Mouse (Mus musculus) forebrain, embryonic 12.5 days (tissue): ENCODE measurements at regions not wholly inside any gene's neighbourhood (a gene's known extent, or its start where the extent isn't known, plus 50 kb on each side); places are given as distances from the start of the nearest gene placed in this dataset.

Source experiments
- ATAC-seq: fragments of 200-750 bp; cut with Nextera tagmentation; 2 replicates; pipeline ENCODE4 v1.8.0; 2017; ENCODE audit warnings: moderate TSS enrichment; ENCODE audit not compliant: low FRiP score
- H3K27ac ChIP-seq: fragments of 300-500 bp; sonication (generic); 2 replicates; pipeline ENCODE4 v1.5.1; 2016; ENCODE audit warnings: mild to moderate bottlenecking
- H3K27me3 ChIP-seq: fragments of 300-500 bp; sonication (generic); 2 replicates; pipeline ENCODE4 v1.6.1; 2016; ENCODE audit warnings: mild to moderate bottlenecking
- H3K36me3 ChIP-seq: fragments of 300-500 bp; sonication (generic); replicated peaks from 2 replicates; pipeline ENCODE4 v1.6.1; 2016; ENCODE audit warnings: mild to moderate bottlenecking
- H3K4me1 ChIP-seq: fragments of 300-500 bp; sonication (generic); 2 replicates; pipeline ENCODE4 v1.6.1; 2016
- H3K4me2 ChIP-seq: fragments of 300-500 bp; sonication (generic); 2 replicates; pipeline ENCODE4 v1.6.1; 2016; ENCODE audit warnings: mild to moderate bottlenecking, moderate library complexity
- H3K4me3 ChIP-seq: fragments of 300-500 bp; sonication (generic); replicated peaks from 2 replicates; pipeline ENCODE4 v1.5.1; 2016; ENCODE audit warnings: mild to moderate bottlenecking
- H3K9ac ChIP-seq: fragments of 300-500 bp; sonication (generic); 2 replicates; pipeline ENCODE4 v1.6.1; 2016; ENCODE audit warnings: mild to moderate bottlenecking
- H3K9me3 ChIP-seq: fragments of 300-500 bp; sonication (generic); 2 replicates; pipeline ENCODE4 v1.6.1; 2016
- WGBS: fragments of 180-500 bp; shearing (Covaris S2); methylation state at CpG from one replicate; pipeline ENCODE4 v1.1.7; 2016; 5-methylcytosine and 5-hydroxymethylcytosine counted together

GRCm38 (mm10) chrX:99531154-99531553, 60.1 kb upstream of the Pja1 start:
- H3K4me3 ChIP-seq = no peak overlapping the region
- ATAC-seq = no peak
- H3K9ac ChIP-seq = no peak overlapping the region
- no peaks in the 10 kb centered on the region for H3K4me1 ChIP-seq
- no peaks in the 10 kb centered on the region for H3K36me3 ChIP-seq
- 88% methylated on average over 3 of the region's 3 CpGs for WGBS
- H3K27ac ChIP-seq = no peak overlapping the region
- no peak overlapping the region for H3K4me2 ChIP-seq
- no peaks in the 10 kb centered on the region for H3K9me3 ChIP-seq
- H3K27me3 ChIP-seq = peaks cover 80% of the 10 kb centered on the region

- H3K9me3 ChIP-seq = no peaks in the 10 kb centered on the region
- no peak for ATAC-seq
- H3K9ac ChIP-seq = no peak overlapping the region
- no peaks in the 10 kb centered on the region for H3K36me3 ChIP-seq
- H3K27me3 ChIP-seq = peaks cover 82% of the 10 kb centered on the region
- H3K27ac ChIP-seq = no peak overlapping the region
- no peak overlapping the region for H3K4me3 ChIP-seq
- WGBS = 79% methylated on average over 7 of the region's 7 CpGs
- H3K4me2 ChIP-seq = no peak overlapping the region
- no peaks in the 10 kb centered on the region for H3K4me1 ChIP-seq
Measured at GRCm38 (mm10) chrX:99530511-99530910, 59.4 kb upstream of the Pja1 start.

- H3K4me1 ChIP-seq = peaks cover 25% of the 10 kb centered on the region
- ATAC-seq = no peak
- H3K4me2 ChIP-seq = no peak overlapping the region
- H3K27me3 ChIP-seq = peaks cover 75% of the 10 kb centered on the region
- no peaks in the 10 kb centered on the region for H3K36me3 ChIP-seq
- no peak overlapping the region for H3K27ac ChIP-seq
- no peak overlapping the region for H3K4me3 ChIP-seq
- 43% methylated on average over 6 of the region's 6 CpGs for WGBS
- H3K9me3 ChIP-seq = no peaks in the 10 kb centered on the region
- H3K9ac ChIP-seq = no peak overlapping the region
Measured at GRCm38 (mm10) chrX:99523306-99523705, 52.2 kb upstream of the Pja1 start.

- Histone ChIP-seq H3K4me1 (peaks cover 25% of the 10 kb centered on the region), H3K4me2 (no peak overlapping the region), H3K9ac (no peak overlapping the region), H3K27ac (peak overlapping the region; percentile 74), H3K36me3 (no peaks in the 10 kb centered on the region), H3K27me3 (peaks cover 75% of the 10 kb centered on the region), H3K9me3 (no peaks in the 10 kb centered on the region), H3K4me3 (no peak overlapping the region)
- ATAC-seq = peak; percentile 80
- WGBS = 16% methylated on average over 5 of the region's 5 CpGs
Measured at GRCm38 (mm10) chrX:99522830-99523229, 51.8 kb upstream of the Pja1 start.

GRCm38 (mm10) chrX:99522289-99522688, 51.2 kb upstream of the Pja1 start:
- H3K36me3 ChIP-seq = no peaks in the 10 kb centered on the region
- no peak overlapping the region for H3K4me3 ChIP-seq
- peaks cover 26% of the 10 kb centered on the region for H3K4me1 ChIP-seq
- peaks cover 77% of the 10 kb centered on the region for H3K27me3 ChIP-seq
- 21% methylated on average over 11 of the region's 11 CpGs for WGBS
- no peaks in the 10 kb centered on the region for H3K9me3 ChIP-seq
- no peak overlapping the region; the same call in 1 of the 2 replicates for H3K4me2 ChIP-seq
- ATAC-seq = peak; percentile 92
- peak overlapping the region; percentile 74 for H3K27ac ChIP-seq
- H3K9ac ChIP-seq = no peak overlapping the region

- Histone ChIP-seq H3K4me3 (no peak overlapping the region), H3K4me2 (no peak overlapping the region; the same call in 1 of the 2 replicates), H3K27ac (peak overlapping the region; percentile 74), H3K4me1 (peaks cover 31% of the 10 kb centered on the region), H3K27me3 (peaks cover 81% of the 10 kb centered on the region), H3K36me3 (no peaks in the 10 kb centered on the region), H3K9me3 (no peaks in the 10 kb centered on the region), H3K9ac (no peak overlapping the region)
- 24% methylated on average over 7 of the region's 7 CpGs for WGBS
- ATAC-seq = 0 out of 2 replicates have a peak, but pooled peaks have one; percentile 4
Measured at GRCm38 (mm10) chrX:99521866-99522265, 50.8 kb upstream of the Pja1 start.
